Mouse (Mus musculus) liver, adult 2 months (tissue): ENCODE measurements around the gene Lclat1.

Experiments
- CTCF ChIP-seq: fragments of 200-500 bp; IDR thresholded peaks from 2 replicates; pipeline ENCODE4 v1.5.1; 2011; ENCODE audit warnings: low read depth, low read length, control low read depth
- POLR2A ChIP-seq: fragments of 200-500 bp; IDR thresholded peaks from 2 replicates; pipeline ENCODE4 v1.6.1; 2011; ENCODE audit warnings: low read length, control low read depth; ENCODE audit not compliant: insufficient read depth; ENCODE audit errors: extremely low read depth

GRCm38 (mm10) chr17:73227361-73227760 is 119.6 kb downstream of the Lclat1 start:
- TF ChIP-seq CTCF, result no peak
- TF ChIP-seq POLR2A, result no peak
